Mouse (Mus musculus) left cerebral cortex, postnatal 36 days (tissue): ENCODE results near the gene Gabrg1. TPM values are rescaled to one million over a fixed set of nuclear protein-coding genes. Genes with fewer than 3 reads are reported as not detected.

Experiments used
- DNase-seq, 2 experiments: peaks; one replicate each; pipeline ENCODE4 v3.0.0; 2021 to 2022; ENCODE audit warnings: low spot score in 2 of 2, mixed read lengths in 1 of 2
- intact Hi-C: fragments of 180-260 bp; cut with DNase I; formaldehyde crosslinking; loops from one replicate; pipeline ENCODE4 v1.15.1; 2025
- total RNA-seq, 2 experiments: library from RNA; stranded (reverse); gene quantifications; 2 replicates each; pipeline ENCODE4 v1.2.3; 2021

Gene Gabrg1
- total RNA-seq: 10 to 100 TPM; 13.9 to 17.9 TPM

- peak; percentile 58 to 63 for DNase-seq
- intact Hi-C loops: loop anchor here (5.0 kb wide), 1 partner anchor 250 kb away; no protein-coding TSS in a partner anchor
These were observed at the start of gene Gabrg1 for GRCm38 (mm10) chr5:70842192-70843095. Gene Gabrg1, minus strand, starts transcription at chr5:70842617.

GRCm38 (mm10) chr5:70884026-70884425, 41.6 kb upstream of the Gabrg1 start:
- intact Hi-C loops: no loop called here
- DNase-seq: no peak

DNA sequence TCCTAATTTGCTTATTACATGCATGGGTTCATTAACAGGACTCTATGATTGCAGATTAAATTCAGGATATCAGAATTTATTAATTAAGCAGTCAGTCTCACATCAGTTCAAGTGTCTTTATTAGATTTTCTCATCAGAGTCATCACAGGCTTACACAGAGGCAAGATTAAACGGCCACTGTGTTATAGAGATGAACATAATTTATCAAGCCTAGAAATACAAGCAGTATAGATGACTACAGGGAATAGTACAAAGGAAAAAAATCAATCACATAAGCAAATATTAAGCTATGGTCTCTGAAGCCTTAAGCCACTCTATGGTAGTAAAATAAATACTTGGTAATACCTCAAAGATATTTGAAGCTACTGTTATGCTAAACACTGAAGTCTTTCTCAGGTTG, 27.7 kb upstream of the Gabrg1 start:
- no peak for DNase-seq
- intact Hi-C loops: no loop called here

DNA sequence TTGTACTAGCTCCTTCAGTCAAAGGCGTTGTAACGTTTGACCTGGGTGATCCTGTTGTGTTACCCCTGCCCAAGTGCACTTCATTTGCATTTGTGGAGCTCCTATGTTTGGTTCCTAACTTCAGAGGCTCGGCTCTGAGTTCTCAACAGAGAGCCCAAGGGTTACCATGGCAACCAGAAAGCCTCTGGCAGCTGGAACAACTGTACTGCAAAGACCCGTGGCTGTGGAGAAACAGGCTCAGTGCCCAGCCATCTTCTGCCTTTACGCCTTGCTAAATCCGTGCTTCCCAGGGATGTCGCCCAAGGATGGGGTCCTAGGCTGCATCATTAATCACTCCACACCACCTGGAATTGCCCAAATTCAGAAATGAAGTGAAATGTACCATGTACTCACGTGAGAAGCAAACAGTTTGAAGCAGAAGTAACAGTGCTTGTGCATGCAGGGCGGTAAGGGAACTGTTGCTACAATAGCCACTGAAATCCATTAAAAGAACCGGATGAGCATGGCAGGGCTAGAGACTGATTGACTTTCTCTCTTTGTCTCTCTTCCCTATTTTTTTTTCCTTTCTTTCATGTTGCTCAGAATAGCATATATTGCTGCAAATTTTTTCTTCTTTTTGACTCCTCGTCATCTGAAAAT, 798 bp upstream of the Gabrg1 start:
- intact Hi-C loops: loop anchor here (5.0 kb wide), 1 partner anchor 249 kb away; no protein-coding TSS in a partner anchor
- DNase-seq: peak; percentile 49 to 63

- intact Hi-C loops: no loop called here
- no peak for DNase-seq
These were observed 23.7 kb downstream of the Gabrg1 start for GRCm38 (mm10) chr5:70818681-70819080.

- intact Hi-C loops: no loop called here
- no peak for DNase-seq
These were observed 106.3 kb downstream of the Gabrg1 start for GRCm38 (mm10) chr5:70736156-70736555.

GRCm38 (mm10) chr5:70704361-70704760, 138.1 kb downstream of the Gabrg1 start:
- intact Hi-C loops: no loop called here
- DNase-seq: no peak
